Mouse (Mus musculus) stomach, embryonic 16.5 days (tissue): ENCODE measurements around the gene Zfp263. TPM values are rescaled to one million over a fixed set of nuclear protein-coding genes. Genes with fewer than 3 reads are reported as not detected.

Source experiments
- ATAC-seq: fragments of 200-750 bp; cut with Nextera tagmentation; 2 replicates; pipeline ENCODE4 v1.8.0; 2017; ENCODE audit warnings: moderate number of reproducible peaks, moderate TSS enrichment; ENCODE audit not compliant: insufficient read depth, low FRiP score
- H3K27ac ChIP-seq: fragments of 300-500 bp; sonication (generic); 2 replicates; pipeline ENCODE4 v1.5.1; 2014; ENCODE audit warnings: low read length
- H3K27me3 ChIP-seq: fragments of 300-500 bp; sonication (generic); 2 replicates; pipeline ENCODE4 v1.6.1; 2014; ENCODE audit warnings: low read length, control low read depth, mixed read lengths; ENCODE audit not compliant: control insufficient read depth, insufficient read depth
- H3K36me3 ChIP-seq: fragments of 300-500 bp; sonication (generic); 2 replicates; pipeline ENCODE4 v1.6.1; 2014; ENCODE audit warnings: low read length; ENCODE audit not compliant: control insufficient read depth, insufficient read depth
- H3K4me1 ChIP-seq: fragments of 300-500 bp; sonication (generic); 2 replicates; pipeline ENCODE4 v1.6.1; 2014; ENCODE audit warnings: low read length, control low read depth, mixed read lengths; ENCODE audit not compliant: control insufficient read depth, insufficient read depth
- H3K4me2 ChIP-seq: fragments of 300-500 bp; sonication (generic); 2 replicates; pipeline ENCODE4 v1.6.1; 2014; ENCODE audit warnings: low read depth, low read length, mixed read lengths
- H3K4me3 ChIP-seq: fragments of 300-500 bp; sonication (generic); replicated peaks from 2 replicates; pipeline ENCODE4 v1.5.1; 2014; ENCODE audit warnings: mild to moderate bottlenecking, low read length
- H3K9ac ChIP-seq: fragments of 300-500 bp; sonication (generic); 2 replicates; pipeline ENCODE4 v1.6.1; 2014; ENCODE audit warnings: low read length
- H3K9me3 ChIP-seq: fragments of 300-500 bp; sonication (generic); replicated peaks from 2 replicates; pipeline ENCODE4 v1.6.1; 2016; ENCODE audit warnings: low read length, control low read depth; ENCODE audit not compliant: control insufficient read depth
- polyA plus RNA-seq: library from polyadenylated mRNA; unstranded; fragments of >200 nt; fragmentation: Nextera tagmentation; extraction: Ambion mirVana; gene quantifications from 2 replicates; pipeline ENCODE4 v1.2.1, GENCODE M21; 2015

Gene Zfp263
- polyA plus RNA-seq, 1 experiment from 2014 or later, result 44.6 TPM

GRCm38 (mm10) chr16:3788394-3788793, 44.5 kb downstream of the Zfp263 start:
- no peak overlapping the region for H3K9ac ChIP-seq
- H3K27me3 ChIP-seq, result no peaks in the 10 kb centered on the region
- no peak for ATAC-seq

More at GRCm38 (mm10) chr16:3788394-3788793, 44.5 kb downstream of the Zfp263 start:
- Histone ChIP-seq H3K27ac (no peak overlapping the region), H3K9me3 (no peaks in the 10 kb centered on the region), H3K36me3 (no peaks in the 10 kb centered on the region), H3K4me2 (no peak overlapping the region), H3K4me1 (no peaks in the 10 kb centered on the region), H3K4me3 (no peak overlapping the region)

Other genes starting within 250 kb of the Zfp263 start
- not detected in 2 replicates for gene Olfr161, start 153.1 kb upstream of the Zfp263 start, polyA plus RNA-seq
- gene Mefv, start 26.0 kb upstream of the Zfp263 start, polyA plus RNA-seq, result 0.18 and 0.20 TPM in 2 replicates
- not detected in 2 replicates for gene Olfr15, start 86.8 kb downstream of the Zfp263 start, polyA plus RNA-seq
- 1.3 and 1.6 TPM in 2 replicates for gene Zfp174, start 103.2 kb downstream of the Zfp263 start, polyA plus RNA-seq
- gene Naa60, start 128.3 kb downstream of the Zfp263 start, polyA plus RNA-seq, result 41.8 and 42.3 TPM in 2 replicates
- gene Zfp597, start 140.5 kb downstream of the Zfp263 start, polyA plus RNA-seq, result 7.2 and 7.5 TPM in 2 replicates
- gene Gm20695, start 140.6 kb downstream of the Zfp263 start, polyA plus RNA-seq, result 2.4 and 2.5 TPM in 2 replicates
- gene 1700037C18Rik, start 164.6 kb downstream of the Zfp263 start, polyA plus RNA-seq, result 4.9 and 6.2 TPM in 2 replicates
- gene Cluap1, start 164.7 kb downstream of the Zfp263 start, polyA plus RNA-seq, result 21.1 and 21.5 TPM in 2 replicates
- 0.71 and 0.99 TPM in 2 replicates for gene Nlrc3, start 232.5 kb downstream of the Zfp263 start, polyA plus RNA-seq